Mouse (Mus musculus) kidney, adult 9 months (tissue): ENCODE data around the gene Col27a1.
A peak's percentile ranks its signal among the peaks of the same experiment; 100 is the strongest.

Source experiments
- DNase-seq: peaks from one replicate; pipeline ENCODE4 v3.0.0; 2022

Gene Col27a1

GRCm38 (mm10) chr4:63262941-63263340 is 49.1 kb downstream of the Col27a1 start:
- DNase-seq = no peak

- no peak for DNase-seq
Observed at GRCm38 (mm10) chr4:63266276-63266675, 52.5 kb downstream of the Col27a1 start.

DNA sequence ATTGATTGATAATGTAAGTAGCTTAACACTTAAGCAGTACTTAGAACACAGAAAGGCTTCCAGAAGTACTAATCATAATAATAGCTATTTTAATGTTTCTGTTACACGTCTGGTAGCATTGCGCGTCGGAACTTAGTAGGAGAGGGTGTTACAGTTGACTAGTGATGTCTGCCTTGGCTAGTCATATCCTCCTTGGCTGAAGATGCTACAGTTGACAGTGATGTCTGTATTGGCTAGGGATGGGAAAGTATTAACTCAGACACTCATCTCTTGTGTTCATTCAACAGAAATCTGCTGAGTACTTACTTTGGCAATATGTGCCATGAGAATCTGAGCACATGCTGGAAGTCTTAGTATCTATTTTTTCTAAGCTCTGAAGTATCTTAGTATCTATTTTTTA is 53.3 kb downstream of the Col27a1 start:
- DNase-seq = no peak

DNA sequence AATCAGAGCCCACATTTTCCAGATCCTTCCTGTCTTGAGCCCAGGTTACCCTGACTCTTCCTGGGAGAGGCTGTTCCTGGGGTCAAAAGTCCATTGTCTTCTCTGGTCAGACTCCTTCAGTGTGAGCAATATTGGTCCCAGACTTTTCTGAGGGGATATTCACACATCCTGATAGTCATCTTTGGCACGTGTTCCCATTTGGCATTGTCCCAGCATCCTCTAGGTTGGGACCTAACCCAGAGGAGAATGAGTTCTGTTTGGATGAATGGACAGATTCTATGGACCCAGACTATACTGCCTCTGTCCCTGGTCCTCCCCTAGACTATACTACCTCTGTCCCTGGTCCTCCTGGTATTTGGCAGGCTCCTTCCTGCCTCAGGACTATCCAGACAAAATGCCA is 53.8 kb downstream of the Col27a1 start:
- DNase-seq = no peak

DNA sequence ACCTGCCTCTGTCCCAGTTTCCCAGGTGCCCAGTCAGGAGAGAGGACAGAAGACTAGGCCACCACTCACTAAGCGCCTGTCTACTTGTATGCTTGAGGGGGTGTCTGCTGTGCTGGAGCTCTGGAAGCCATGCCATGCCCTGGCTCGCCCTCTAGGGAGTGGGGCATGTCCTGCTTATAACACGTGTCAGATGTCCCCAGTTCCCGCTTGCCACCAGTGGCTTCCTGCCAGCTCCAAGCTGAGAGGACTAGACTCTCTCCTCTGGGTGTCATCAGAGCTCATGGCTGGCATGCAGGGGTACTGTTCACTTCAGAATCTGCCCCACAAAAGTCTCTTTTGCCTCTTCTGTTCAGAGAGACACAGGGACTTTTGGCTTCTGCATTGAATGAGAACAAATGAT is 55.0 kb downstream of the Col27a1 start:
- no peak for DNase-seq

GRCm38 (mm10) chr4:63274516-63274915 is 60.7 kb downstream of the Col27a1 start:
- no peak for DNase-seq

GRCm38 (mm10) chr4:63275251-63275650 is 61.4 kb downstream of the Col27a1 start:
- DNase-seq = no peak

GRCm38 (mm10) chr4:63276571-63276970 is 62.8 kb downstream of the Col27a1 start:
- DNase-seq = no peak

DNA sequence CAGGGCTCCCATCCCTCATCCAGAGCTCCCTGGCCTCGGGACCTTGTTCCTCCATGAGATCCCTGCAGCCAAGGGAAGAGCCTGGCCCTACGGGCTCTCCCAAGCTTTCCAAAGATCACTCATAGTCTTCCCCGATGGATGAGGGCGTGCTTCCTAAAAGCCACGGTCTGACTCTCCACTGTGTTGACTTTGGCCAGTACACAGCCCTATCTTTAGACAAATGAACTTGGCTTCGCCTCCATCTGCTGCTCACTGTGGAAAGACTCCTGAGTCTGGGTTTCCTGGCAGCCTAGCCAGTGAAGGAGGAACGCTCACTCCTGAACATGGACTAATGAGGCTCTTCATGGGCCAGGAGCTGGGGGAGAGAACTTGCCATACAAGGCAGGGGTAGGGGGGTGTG is 65.0 kb downstream of the Col27a1 start:
- peak; percentile 37 for DNase-seq

- no peak for DNase-seq
Observed at GRCm38 (mm10) chr4:63281694-63282093, 67.9 kb downstream of the Col27a1 start.

DNA sequence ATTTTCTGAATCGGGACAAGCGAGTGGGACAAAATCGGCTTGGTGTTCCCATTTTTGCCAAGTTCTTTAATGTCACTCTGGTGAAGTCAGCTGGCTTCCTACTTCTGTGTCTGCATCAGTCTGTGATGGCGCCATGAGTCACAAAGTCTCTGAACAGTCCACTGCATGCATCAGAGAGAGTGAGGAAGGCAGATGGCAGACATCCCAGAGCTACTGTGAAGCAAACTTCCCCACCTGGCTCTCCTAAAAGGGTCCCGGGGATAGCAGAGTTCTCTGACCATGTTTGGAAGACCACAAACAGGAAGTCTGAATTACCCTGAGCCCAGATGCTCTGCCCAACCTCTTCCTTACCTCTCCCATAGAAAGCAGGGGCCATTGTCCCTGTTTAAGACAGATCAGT is 69.5 kb downstream of the Col27a1 start:
- DNase-seq = no peak

- DNase-seq = no peak
Observed at GRCm38 (mm10) chr4:63286034-63286433, 72.2 kb downstream of the Col27a1 start.

DNA sequence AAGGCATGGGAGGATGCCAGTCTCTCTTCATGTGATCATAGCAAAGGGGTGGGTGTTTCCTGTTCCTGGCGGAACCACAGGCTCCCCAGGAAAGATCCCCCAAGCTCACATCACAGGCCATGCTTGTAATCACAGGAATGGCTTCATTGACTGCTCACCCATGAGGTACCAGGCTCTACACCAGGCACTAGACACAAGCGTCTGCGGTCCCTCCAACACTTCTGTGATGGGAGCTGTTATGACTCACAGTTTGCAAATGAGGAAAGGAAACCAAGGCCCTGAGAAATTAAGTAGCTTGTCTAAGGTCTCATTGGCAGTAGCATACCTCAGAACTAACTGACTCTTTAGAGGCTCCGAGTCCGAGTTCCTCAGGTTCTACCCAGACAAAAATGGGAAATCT is 74.7 kb downstream of the Col27a1 start:
- no peak for DNase-seq

DNA sequence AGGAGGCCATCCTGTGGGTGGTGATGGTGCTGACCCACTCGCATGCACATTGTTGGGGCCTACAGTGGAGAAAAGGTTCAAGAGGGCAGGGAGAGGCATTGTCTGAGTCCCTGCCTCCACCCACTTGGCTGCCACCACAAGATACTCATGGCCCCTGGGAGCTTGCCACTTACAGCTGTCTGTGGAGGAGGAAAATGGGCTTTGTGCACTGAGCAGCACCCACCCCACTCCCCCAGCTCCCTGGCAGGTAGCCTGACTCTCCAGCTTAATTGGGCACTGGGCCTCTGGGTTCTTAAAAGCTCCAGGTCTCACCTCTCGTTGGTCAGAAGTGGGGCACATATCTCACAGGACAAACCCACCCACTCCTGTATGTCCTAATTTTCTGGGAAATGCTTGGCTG is 76.3 kb downstream of the Col27a1 start:
- DNase-seq = no peak

GRCm38 (mm10) chr4:63291075-63291474 is 77.3 kb downstream of the Col27a1 start:
- DNase-seq = peak; percentile 47

- DNase-seq = no peak
Observed at GRCm38 (mm10) chr4:63291658-63292057, 77.9 kb downstream of the Col27a1 start.

- no peak for DNase-seq
Observed at GRCm38 (mm10) chr4:63295641-63296040, 81.8 kb downstream of the Col27a1 start.

- DNase-seq = no peak
Observed at GRCm38 (mm10) chr4:63296263-63296662, 82.5 kb downstream of the Col27a1 start.

DNA sequence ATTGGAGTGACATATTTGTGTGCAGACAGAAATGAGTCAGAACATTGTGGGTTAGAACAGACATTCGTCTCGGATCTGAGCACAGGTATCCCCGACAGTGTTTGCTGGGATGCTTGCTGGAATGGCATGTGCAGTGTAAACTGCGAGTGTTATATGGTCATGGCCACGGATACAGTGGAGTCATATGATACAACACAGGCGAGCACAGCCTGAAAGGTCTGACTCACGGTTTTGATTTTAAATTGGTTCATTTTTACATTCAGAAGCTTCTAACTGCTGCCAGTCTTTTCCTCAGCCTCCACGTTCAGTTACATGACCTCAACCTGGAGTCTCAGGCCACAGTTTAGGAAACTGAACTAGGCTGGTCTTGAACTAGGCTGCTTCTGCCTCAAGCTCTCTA is 83.1 kb downstream of the Col27a1 start:
- no peak for DNase-seq

- DNase-seq = no peak
Observed at GRCm38 (mm10) chr4:63298191-63298590, 84.4 kb downstream of the Col27a1 start.

GRCm38 (mm10) chr4:63302641-63303040 is 88.8 kb downstream of the Col27a1 start:
- DNase-seq = no peak

DNA sequence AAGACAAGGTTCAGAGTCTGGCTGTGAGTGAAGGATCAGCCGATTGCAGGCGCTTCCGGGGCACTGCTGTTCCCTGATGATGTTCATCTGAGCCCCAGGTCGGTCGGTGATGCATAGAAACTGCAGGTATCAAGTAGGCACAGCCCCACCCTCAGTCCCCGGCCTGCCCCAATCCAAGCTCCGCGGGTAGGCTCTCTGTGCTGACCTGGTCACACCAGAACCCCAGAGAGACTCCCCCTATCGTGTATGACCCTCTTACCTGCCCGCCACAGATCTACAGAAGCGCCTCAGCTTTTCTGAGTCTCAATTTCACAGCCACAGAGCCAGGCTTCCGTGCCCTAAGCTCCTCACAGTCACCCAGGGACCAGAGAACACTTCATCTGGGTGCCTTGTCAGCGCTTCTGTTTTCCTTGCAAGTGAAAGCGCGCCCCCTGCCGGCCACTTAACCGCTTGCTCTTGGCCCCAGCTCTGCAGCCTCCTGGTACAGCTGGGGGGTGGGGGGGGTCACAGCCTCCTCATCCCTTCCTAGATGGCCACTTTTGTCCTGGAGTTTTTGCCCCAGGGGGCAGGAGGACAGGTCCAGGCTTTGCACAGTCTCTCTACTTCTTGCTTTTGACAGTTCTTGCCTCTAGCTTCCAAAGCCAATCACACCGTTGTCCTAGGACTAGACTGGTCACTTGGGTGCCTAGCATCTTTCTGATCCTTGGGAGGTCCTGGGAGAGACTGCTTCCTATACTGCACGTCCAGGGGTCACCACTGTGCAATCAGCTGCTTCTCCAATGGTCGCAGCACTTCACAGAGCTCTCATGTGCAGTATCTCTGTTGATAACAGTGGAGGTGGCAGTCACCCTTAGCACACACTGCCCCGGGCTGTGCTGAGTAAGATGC is 93.6 kb downstream of the Col27a1 start:
- peak; percentile 93 for DNase-seq

DNA sequence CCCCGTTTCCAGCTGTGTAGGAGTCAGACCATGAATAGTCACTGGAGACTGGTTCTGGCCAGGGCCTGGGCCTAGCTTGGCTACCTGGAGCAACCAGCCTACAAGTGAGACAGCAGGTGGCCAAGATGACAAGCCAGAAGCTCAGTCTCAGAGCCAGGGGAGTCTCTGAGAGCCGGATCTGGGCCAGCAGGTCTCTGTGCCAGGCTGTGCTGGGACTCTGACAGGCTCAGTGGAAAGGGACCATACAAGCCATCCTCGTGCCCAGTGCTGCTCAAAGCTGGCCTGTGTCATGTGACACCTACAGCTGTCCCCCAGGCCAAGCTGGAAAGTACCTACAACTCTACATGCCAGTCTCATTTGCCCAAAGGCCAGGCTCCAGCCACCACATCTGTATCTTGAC is 94.5 kb downstream of the Col27a1 start:
- DNase-seq = no peak

DNA sequence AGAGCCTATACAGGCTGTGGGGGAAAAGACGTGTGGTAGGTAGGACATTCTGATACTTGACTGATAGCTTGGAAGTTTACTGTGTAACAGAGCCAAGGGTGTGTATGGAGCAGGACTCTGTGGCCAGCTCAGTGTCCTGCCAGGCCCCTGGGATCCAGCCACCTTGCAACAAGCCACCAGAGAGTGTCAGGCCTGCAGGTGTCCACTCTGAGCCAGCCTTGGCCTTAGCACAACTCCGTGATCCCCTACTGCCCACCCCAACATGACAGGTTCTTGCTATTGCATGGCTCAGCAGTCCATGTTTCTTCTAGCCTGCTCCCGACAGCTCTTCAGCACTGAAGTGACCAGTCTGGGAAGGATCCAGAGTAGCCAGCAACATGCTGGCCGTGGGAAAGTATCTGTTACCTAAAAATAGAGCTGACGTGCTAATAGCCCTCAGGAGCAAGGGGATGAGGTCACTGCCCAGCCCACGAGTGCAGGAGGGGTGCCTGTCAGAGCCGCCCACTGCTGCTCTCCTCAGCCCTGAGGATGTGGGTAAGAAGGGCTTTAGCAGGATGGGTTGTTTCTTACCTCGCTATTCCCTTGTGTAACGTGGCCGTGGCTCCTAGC is 96.5 kb downstream of the Col27a1 start:
- DNase-seq = no peak

DNA sequence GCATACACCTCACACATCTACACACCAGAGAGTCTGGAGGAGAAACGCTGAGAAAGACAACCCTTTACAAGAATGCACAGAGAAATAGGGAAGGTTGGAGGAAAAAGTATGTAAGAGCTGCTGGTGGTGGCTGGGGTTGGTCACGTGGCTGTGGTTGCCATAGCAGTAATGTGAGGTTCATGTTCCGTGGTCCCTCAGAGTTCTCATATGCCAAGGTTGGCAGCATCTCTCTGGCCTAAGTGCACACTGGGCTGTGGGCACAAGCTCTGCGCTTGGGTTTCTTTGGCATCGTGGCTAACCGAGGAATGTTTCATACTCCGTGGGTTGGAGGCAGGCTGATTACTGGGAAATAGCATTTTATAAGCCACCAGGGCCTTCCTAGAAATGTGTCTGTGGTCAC is 97.6 kb downstream of the Col27a1 start:
- no peak for DNase-seq
